Mouse (Mus musculus) left cerebral cortex, adult 2 months (tissue): ENCODE measurements around the gene Apon. TPM values are rescaled to one million over a fixed set of nuclear protein-coding genes. Genes with fewer than 3 reads are reported as not detected.

ENCODE experiments used
- DNase-seq, 2 experiments: peaks; one replicate each; pipeline ENCODE4 v3.0.0; 2021 to 2022; ENCODE audit warnings: low spot score in 2 of 2, mixed read lengths in 1 of 2; ENCODE audit errors: extremely low spot score in 1 of 2
- H3K27ac ChIP-seq: fragments of 200-600 bp; 2 replicates; pipeline ENCODE4 v1.8.1; 2022
- H3K4me3 ChIP-seq: fragments of 200-600 bp; 2 replicates; pipeline ENCODE4 v1.8.1; 2022
- CTCF ChIP-seq: fragments of 200-600 bp; IDR thresholded peaks from 2 replicates; pipeline ENCODE4 v1.8.1; 2022; ENCODE audit warnings: antibody characterized with exemption, mild to moderate bottlenecking, moderate library complexity
- intact Hi-C: fragments of 180-260 bp; cut with DNase I; formaldehyde crosslinking; loops from one replicate; pipeline ENCODE4 v1.15.1; 2025
- total RNA-seq, 2 experiments: library from RNA; stranded (reverse); gene quantifications; 2 replicates each; pipeline ENCODE4 v1.2.3; 2021

Apon gene
- total RNA-seq, 2 experiments from 2014 or later, result not detected

GRCm38 (mm10) chr10:128218387-128219117 is 35.3 kb upstream of the Apon start:
- Histone ChIP-seq H3K4me3 (no peak overlapping the region), H3K27ac (no peak overlapping the region)
- intact Hi-C loops, result no loop called here
- no peak for DNase-seq
- TF ChIP-seq CTCF, result no peak

DNA sequence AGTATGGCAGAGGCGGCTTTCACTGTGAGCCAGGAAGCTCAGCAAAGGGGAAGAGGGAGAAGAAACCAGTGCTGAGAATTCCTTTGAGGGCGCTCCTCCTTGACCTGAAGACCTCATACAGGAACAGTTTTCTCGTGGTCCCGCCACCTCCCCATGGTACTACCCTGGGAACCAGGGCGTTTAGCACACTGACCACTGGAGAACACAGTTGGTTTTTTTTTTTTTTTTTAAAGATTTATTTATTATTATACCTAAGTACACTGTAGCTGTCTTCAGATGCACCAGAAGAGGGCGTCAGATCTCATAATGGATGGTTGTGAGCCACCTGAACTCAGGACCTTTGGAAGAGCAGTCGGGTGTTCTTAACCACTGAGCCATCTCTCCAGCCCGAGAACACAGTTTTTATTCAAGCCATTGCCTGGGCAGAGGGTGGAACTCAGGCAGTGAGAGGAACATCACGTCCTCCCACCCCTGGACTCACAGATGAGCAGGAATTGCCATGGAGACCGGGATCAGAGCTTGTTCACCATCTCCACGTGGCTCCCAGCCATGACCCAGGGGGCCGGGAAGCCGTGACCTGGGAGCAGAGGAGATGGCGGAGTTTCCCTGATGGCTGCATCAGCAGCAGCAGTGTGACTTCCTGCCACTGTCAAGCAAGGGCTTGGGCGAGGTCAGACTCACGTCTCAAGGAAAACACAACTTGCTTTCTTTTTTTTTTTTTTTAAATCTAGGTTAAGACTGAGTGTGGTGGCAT is 32.2 kb upstream of the Apon start:
- intact Hi-C loops, result no loop called here
- no peak for DNase-seq
- no peak overlapping the region for H3K27ac ChIP-seq
- TF ChIP-seq CTCF, result no peak; the same call in 1 of the 2 replicates
- no peak overlapping the region for H3K4me3 ChIP-seq

DNA sequence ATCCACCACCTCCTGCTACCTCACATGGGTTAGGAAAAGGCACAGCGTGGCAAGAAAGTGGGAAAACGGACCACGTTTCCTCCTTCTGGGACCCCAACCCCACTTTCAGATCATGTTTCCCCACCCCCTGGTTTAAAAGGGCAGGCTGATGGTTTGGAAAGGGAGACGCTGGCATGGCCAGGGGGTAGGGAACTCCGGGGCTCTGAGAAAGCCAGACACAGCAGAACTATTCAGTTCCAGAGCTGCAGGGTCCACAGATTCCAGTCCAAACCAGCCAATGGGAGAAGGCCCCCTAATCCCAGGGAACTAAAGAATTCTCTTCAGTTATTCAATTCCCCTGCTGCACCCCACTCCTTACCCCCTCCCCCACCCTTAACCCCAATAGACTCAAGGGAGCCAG is 28.8 kb upstream of the Apon start:
- no peak overlapping the region for H3K4me3 ChIP-seq
- DNase-seq, result no peak
- TF ChIP-seq CTCF, result no peak
- intact Hi-C loops, result no loop called here
- H3K27ac ChIP-seq, result no peak overlapping the region

- intact Hi-C loops, result no loop called here
- Histone ChIP-seq H3K27ac (no peak within 1 kb of the TSS), H3K4me3 (no peak within 1 kb of the TSS)
- no peak for DNase-seq
- TF ChIP-seq CTCF, result no peak
Measured at GRCm38 (mm10) chr10:128225538-128225937, 28.4 kb upstream of the Apon start, which contains the start of gene Mip. TSS of gene Mip (plus strand) at chr10:128225838.

- DNase-seq, result no peak
- intact Hi-C loops, result no loop called here
- no peak overlapping the region for H3K4me3 ChIP-seq
- no peak for TF ChIP-seq CTCF
- H3K27ac ChIP-seq, result no peak overlapping the region
Measured at GRCm38 (mm10) chr10:128227592-128227991, 26.3 kb upstream of the Apon start.

DNA sequence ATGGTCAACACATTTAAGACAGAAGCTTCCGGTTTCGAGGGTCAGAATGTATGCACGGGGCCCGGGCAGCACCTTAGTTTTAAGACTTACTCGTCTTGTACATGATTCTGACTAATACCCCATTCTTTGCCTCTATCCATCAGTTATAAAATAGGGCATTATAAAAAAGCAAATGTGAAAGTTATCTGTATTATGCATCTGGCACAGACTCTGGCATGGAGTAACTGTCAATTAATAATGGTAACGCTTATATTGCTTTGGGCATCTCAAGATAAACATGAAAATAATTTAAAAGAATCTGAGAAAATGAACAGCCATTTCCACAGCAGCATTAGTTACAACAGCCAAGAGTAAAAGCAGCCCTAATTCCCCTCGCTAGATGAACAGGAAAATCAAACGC is 25.9 kb upstream of the Apon start:
- no peak for TF ChIP-seq CTCF
- Histone ChIP-seq H3K27ac (no peak overlapping the region), H3K4me3 (no peak overlapping the region)
- intact Hi-C loops, result no loop called here
- DNase-seq, result no peak

- H3K27ac ChIP-seq, result no peak overlapping the region
- no peak for TF ChIP-seq CTCF
- no peak overlapping the region for H3K4me3 ChIP-seq
- no peak for DNase-seq
- intact Hi-C loops, result loop anchor here (5.0 kb wide), 1 partner anchor 42 kb away; the partner anchor contains the start of gene Stat2
Measured at GRCm38 (mm10) chr10:128230582-128230981, 23.3 kb upstream of the Apon start.

- Histone ChIP-seq H3K4me3 (peak overlapping the region; percentile 75), H3K27ac (no peak overlapping the region)
- TF ChIP-seq CTCF, result no peak
- DNase-seq, result no peak
- intact Hi-C loops, result loop anchor here (5.0 kb wide), 1 partner anchor 41 kb away; the partner anchor contains the start of gene Stat2
Measured at GRCm38 (mm10) chr10:128231146-128231545, 22.8 kb upstream of the Apon start.

- H3K27ac ChIP-seq, result peak within 1 kb of the TSS; percentile 95
- DNase-seq, result peak; percentile 86
- intact Hi-C loops, result loop anchor here (1.0 to 5.0 kb wide), 2 partner anchors 21 to 40 kb away; partner anchors contain the start of genes Spryd4 and Stat2
- TF ChIP-seq CTCF, result no peak
- H3K4me3 ChIP-seq, result peak within 1 kb of the TSS; percentile 75
Measured at GRCm38 (mm10) chr10:128231697-128232419, 22.0 kb upstream of the Apon start, which contains the start of gene Timeless. TSS of gene Timeless (plus strand) at chr10:128232065.

- peak; percentile 82 for TF ChIP-seq CTCF
- peak; percentile 26 to 51 for DNase-seq
- Histone ChIP-seq H3K4me3 (peak overlapping the region; percentile 75), H3K27ac (peak overlapping the region; percentile 95)
- intact Hi-C loops, result loop anchor here (1.0 to 5.0 kb wide), 2 partner anchors 21 to 40 kb away; partner anchors contain the start of genes Spryd4 and Stat2
Measured at GRCm38 (mm10) chr10:128232420-128232985, 21.4 kb upstream of the Apon start.

- H3K27ac ChIP-seq, result no peak overlapping the region
- H3K4me3 ChIP-seq, result no peak overlapping the region
- no peak for TF ChIP-seq CTCF
- DNase-seq, result no peak
- intact Hi-C loops, result no loop called here
Measured at GRCm38 (mm10) chr10:128236321-128236720, 17.6 kb upstream of the Apon start.
